Mouse (Mus musculus) limb, embryonic 11.5 days (tissue): ENCODE measurements around the gene Col28a1. TPM values are rescaled to one million over a fixed set of nuclear protein-coding genes. Genes with fewer than 3 reads are reported as not detected.
A peak's percentile ranks its signal among the peaks of the same experiment; 100 is the strongest.

ENCODE experiments used
- ATAC-seq: fragments of 200-750 bp; cut with Nextera tagmentation; 2 replicates; pipeline ENCODE4 v1.8.0; 2017; ENCODE audit warnings: low read depth; ENCODE audit not compliant: insufficient number of reproducible peaks, low FRiP score, low TSS enrichment
- DNase-seq: peaks from one replicate; pipeline ENCODE4 v3.0.0-alpha.2; 2015; ENCODE audit warnings: low spot score
- H3K27ac ChIP-seq: fragments of 300-500 bp; sonication (generic); replicated peaks from 2 replicates; pipeline ENCODE4 v1.5.1; 2014; ENCODE audit warnings: low read depth, mild to moderate bottlenecking, low read length
- H3K27me3 ChIP-seq: fragments of 300-500 bp; sonication (generic); 2 replicates; pipeline ENCODE4 v1.6.1; 2014; ENCODE audit warnings: mild to moderate bottlenecking, low read length, mixed read lengths; ENCODE audit not compliant: control insufficient read depth, insufficient read depth
- H3K36me3 ChIP-seq: fragments of 300-500 bp; sonication (generic); 2 replicates; pipeline ENCODE4 v1.6.1; 2014; ENCODE audit warnings: mild to moderate bottlenecking, low read length, moderate library complexity, mixed read lengths; ENCODE audit not compliant: control insufficient read depth, insufficient read depth
- H3K4me1 ChIP-seq: fragments of 300-500 bp; sonication (generic); 2 replicates; pipeline ENCODE4 v1.6.1; 2014; ENCODE audit warnings: low read length, mixed read lengths; ENCODE audit not compliant: control insufficient read depth, insufficient read depth
- H3K4me2 ChIP-seq: fragments of 300-500 bp; sonication (generic); 2 replicates; pipeline ENCODE4 v1.6.1; 2014; ENCODE audit warnings: low read depth, mild to moderate bottlenecking, moderate library complexity; ENCODE audit not compliant: severe bottlenecking
- H3K4me3 ChIP-seq: fragments of 300-500 bp; sonication (generic); 2 replicates; pipeline ENCODE4 v1.5.1; 2014; ENCODE audit warnings: low read depth, low read length
- H3K9ac ChIP-seq: fragments of 300-500 bp; sonication (generic); 2 replicates; pipeline ENCODE4 v1.6.1; 2014; ENCODE audit warnings: mild to moderate bottlenecking, low read length
- H3K9me3 ChIP-seq: fragments of 300-500 bp; sonication (generic); 2 replicates; pipeline ENCODE4 v1.6.1; 2016; ENCODE audit warnings: low read length; ENCODE audit not compliant: control insufficient read depth
- WGBS: fragments of 180-500 bp; shearing (Covaris S2); extraction: QIAGEN DNeasy Blood & Tissue Kit; methylation state at CpG from one replicate; pipeline ENCODE4 v1.1.7; 2014; 5-methylcytosine and 5-hydroxymethylcytosine counted together
- polyA plus RNA-seq: library from polyadenylated mRNA; unstranded; fragments of >200 nt; fragmentation: Nextera tagmentation; extraction: Ambion mirVana; gene quantifications from 2 replicates; pipeline ENCODE4 v1.2.1, GENCODE M21; 2014

The Col28a1 gene
- polyA plus RNA-seq, 1 experiment from 2014 or later = 0.12 TPM

GRCm38 (mm10) chr6:8105870-8106706 lies 86.3 kb downstream of the Col28a1 start:
- Histone ChIP-seq H3K4me1 (no peaks in the 10 kb centered on the region), H3K4me3 (no peak overlapping the region), H3K27ac (no peak overlapping the region), H3K9me3 (no peaks in the 10 kb centered on the region), H3K4me2 (no peak overlapping the region), H3K27me3 (no peaks in the 10 kb centered on the region), H3K36me3 (no peaks in the 10 kb centered on the region), H3K9ac (no peak overlapping the region)
- DNase-seq (no peak), ATAC-seq (no peak)
- WGBS = 85% methylated on average over 10 of the region's 10 CpGs

DNA sequence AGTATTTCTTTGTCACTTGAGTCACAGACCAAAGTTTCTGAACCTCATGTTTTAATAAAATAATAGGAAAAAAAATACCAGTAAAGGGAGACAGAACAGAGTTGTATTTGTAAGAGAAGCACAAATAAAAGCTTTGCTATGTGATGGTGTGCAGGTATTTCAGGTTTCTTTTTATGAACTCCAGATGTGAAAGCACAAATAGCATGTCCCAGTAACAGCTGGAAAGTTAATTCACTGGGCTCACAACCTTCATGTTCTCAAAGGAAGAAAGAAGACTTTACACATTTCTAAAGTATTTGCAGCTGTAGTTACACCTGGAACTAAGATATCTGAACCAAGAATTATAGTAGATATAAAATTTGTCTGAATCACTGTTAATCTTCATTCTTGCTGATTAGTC lies 91.2 kb downstream of the Col28a1 start:
- Histone ChIP-seq H3K27ac (no peak overlapping the region), H3K9ac (no peak overlapping the region), H3K4me3 (no peak overlapping the region), H3K36me3 (no peaks in the 10 kb centered on the region), H3K9me3 (no peaks in the 10 kb centered on the region), H3K4me1 (no peaks in the 10 kb centered on the region), H3K27me3 (no peaks in the 10 kb centered on the region), H3K4me2 (no peak overlapping the region)
- no peak for DNase-seq
- ATAC-seq = no peak; the same call in 1 of the 2 replicates

DNA sequence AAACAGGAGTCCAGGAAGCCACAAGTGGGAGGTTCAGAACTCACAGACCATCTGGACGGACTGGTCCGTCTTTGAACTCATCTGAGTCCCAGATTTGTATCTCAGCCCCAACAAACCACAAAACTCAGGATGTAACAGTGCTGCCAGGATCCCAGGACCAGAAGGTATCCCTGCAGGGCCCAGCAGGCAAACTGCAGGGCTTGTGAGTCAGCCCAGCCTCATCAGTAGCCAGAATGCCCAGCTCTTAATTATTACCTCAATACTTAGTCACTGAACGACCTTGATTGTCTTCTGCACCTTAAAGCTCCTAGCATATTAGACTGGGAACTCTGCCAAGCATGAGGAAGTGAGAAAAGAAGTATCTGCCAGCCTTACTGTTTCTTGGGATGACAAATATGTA lies 96.6 kb downstream of the Col28a1 start:
- Histone ChIP-seq H3K4me3 (no peak overlapping the region), H3K4me2 (no peak overlapping the region), H3K27ac (no peak overlapping the region), H3K4me1 (peaks cover 8% of the 10 kb centered on the region; the same call in 1 of the 2 replicates), H3K27me3 (no peaks in the 10 kb centered on the region), H3K9ac (no peak overlapping the region), H3K9me3 (no peaks in the 10 kb centered on the region), H3K36me3 (no peaks in the 10 kb centered on the region)
- WGBS = 37% methylated on average over 3 of the region's 3 CpGs
- DNase-seq = no peak
- ATAC-seq = no peak

GRCm38 (mm10) chr6:8094160-8094953 lies 98.1 kb downstream of the Col28a1 start:
- Histone ChIP-seq H3K27ac (no peak overlapping the region), H3K4me3 (no peak overlapping the region), H3K9ac (no peak overlapping the region), H3K4me2 (no peak overlapping the region), H3K9me3 (no peaks in the 10 kb centered on the region), H3K4me1 (peaks cover 8% of the 10 kb centered on the region; the same call in 1 of the 2 replicates), H3K36me3 (no peaks in the 10 kb centered on the region), H3K27me3 (no peaks in the 10 kb centered on the region)
- no peak for ATAC-seq
- no peak for DNase-seq
- WGBS = 72% methylated on average over 8 of the region's 8 CpGs

GRCm38 (mm10) chr6:8093556-8093955 lies 98.9 kb downstream of the Col28a1 start:
- Histone ChIP-seq H3K27me3 (no peaks in the 10 kb centered on the region), H3K9me3 (no peaks in the 10 kb centered on the region), H3K9ac (no peak overlapping the region), H3K4me3 (no peak overlapping the region), H3K4me1 (peaks cover 8% of the 10 kb centered on the region; the same call in 1 of the 2 replicates), H3K36me3 (no peaks in the 10 kb centered on the region), H3K27ac (no peak overlapping the region), H3K4me2 (no peak overlapping the region)
- DNase-seq (no peak), ATAC-seq (no peak)
- 88% methylated on average over 7 of the region's 7 CpGs for WGBS

GRCm38 (mm10) chr6:8086847-8087246 lies 105.6 kb downstream of the Col28a1 start:
- 62% methylated on average over 3 of the region's 3 CpGs for WGBS
- Histone ChIP-seq H3K27ac (no peak overlapping the region), H3K4me3 (no peak overlapping the region), H3K27me3 (no peaks in the 10 kb centered on the region), H3K9me3 (no peaks in the 10 kb centered on the region), H3K4me1 (no peaks in the 10 kb centered on the region), H3K36me3 (no peaks in the 10 kb centered on the region), H3K4me2 (no peak overlapping the region), H3K9ac (no peak overlapping the region)
- ATAC-seq = no peak
- no peak for DNase-seq

- WGBS = 44% methylated on average over 7 of the region's 7 CpGs
- Histone ChIP-seq H3K9ac (no peak overlapping the region), H3K4me1 (no peaks in the 10 kb centered on the region), H3K27ac (no peak overlapping the region), H3K36me3 (no peaks in the 10 kb centered on the region), H3K4me2 (no peak overlapping the region), H3K27me3 (no peaks in the 10 kb centered on the region), H3K9me3 (no peaks in the 10 kb centered on the region), H3K4me3 (no peak overlapping the region)
- DNase-seq = no peak
- ATAC-seq = peak; percentile 53; the same call in 1 of the 2 replicates
Measured at GRCm38 (mm10) chr6:8084806-8085205, 107.6 kb downstream of the Col28a1 start.

GRCm38 (mm10) chr6:8083196-8083595 lies 109.2 kb downstream of the Col28a1 start:
- H3K9ac ChIP-seq = no peak overlapping the region
- no peaks in the 10 kb centered on the region for H3K36me3 ChIP-seq
- H3K27me3 ChIP-seq = no peaks in the 10 kb centered on the region
- H3K27ac ChIP-seq = no peak overlapping the region
- H3K4me3 ChIP-seq = no peak overlapping the region
- H3K4me1 ChIP-seq = no peaks in the 10 kb centered on the region
- H3K9me3 ChIP-seq = no peaks in the 10 kb centered on the region
- DNase-seq (no peak), ATAC-seq (no peak)
- WGBS = 80% methylated on average over 2 of the region's 2 CpGs
- H3K4me2 ChIP-seq = no peak overlapping the region
